Mouse (Mus musculus) CH12F3 (cell line): ENCODE data around the gene Tmppe.

Experiments used
- in situ Hi-C: fragments of 300-500 bp; cut with MboI; formaldehyde crosslinking; loops from 2 replicates; pipeline ENCODE4 v1.14.3; 2020; ENCODE audit warnings: low sequenced_read_pairs

Tmppe gene

GRCm38 (mm10) chr9:114440548-114440947, 39.6 kb downstream of the Tmppe start:
- in situ Hi-C loops: no loop called here

GRCm38 (mm10) chr9:114442225-114442624, 41.3 kb downstream of the Tmppe start:
- in situ Hi-C loops: no loop called here

- in situ Hi-C loops: no loop called here
Observed at GRCm38 (mm10) chr9:114442893-114443292, 42.0 kb downstream of the Tmppe start.

- in situ Hi-C loops: no loop called here
Observed at GRCm38 (mm10) chr9:114443351-114443750, 42.4 kb downstream of the Tmppe start.

- in situ Hi-C loops: no loop called here
Observed at GRCm38 (mm10) chr9:114446887-114447286, 46.0 kb downstream of the Tmppe start.

GRCm38 (mm10) chr9:114448700-114449099, 47.8 kb downstream of the Tmppe start:
- in situ Hi-C loops: no loop called here

GRCm38 (mm10) chr9:114449120-114449754, 48.3 kb downstream of the Tmppe start:
- in situ Hi-C loops: no loop called here

GRCm38 (mm10) chr9:114451615-114452014, 50.7 kb downstream of the Tmppe start:
- in situ Hi-C loops: no loop called here

GRCm38 (mm10) chr9:114452418-114452817, 51.5 kb downstream of the Tmppe start:
- in situ Hi-C loops: no loop called here

GRCm38 (mm10) chr9:114455420-114455819, 54.5 kb downstream of the Tmppe start:
- in situ Hi-C loops: no loop called here
